Mouse (Mus musculus) frontal cortex, postnatal 14 days (tissue): ENCODE measurements around the gene Fabp6.
A peak's percentile ranks its signal among the peaks of the same experiment; 100 is the strongest.

Source experiments
- DNase-seq, 2 experiments: peaks; one replicate each; pipeline ENCODE4 v3.0.0; 2022; ENCODE audit warnings: low spot score in 2 of 2

The Fabp6 gene

GRCm38 (mm10) chr11:43589530-43590072 lies 11.7 kb downstream of the Fabp6 start:
- no peak for DNase-seq

- peak in 1 of 2 experiments; percentile 57 for DNase-seq
Observed at GRCm38 (mm10) chr11:43586324-43587090, 14.8 kb downstream of the Fabp6 start, which contains the start of gene 4933415A04Rik. Gene 4933415A04Rik (plus strand): TSS chr11:43587040.

DNA sequence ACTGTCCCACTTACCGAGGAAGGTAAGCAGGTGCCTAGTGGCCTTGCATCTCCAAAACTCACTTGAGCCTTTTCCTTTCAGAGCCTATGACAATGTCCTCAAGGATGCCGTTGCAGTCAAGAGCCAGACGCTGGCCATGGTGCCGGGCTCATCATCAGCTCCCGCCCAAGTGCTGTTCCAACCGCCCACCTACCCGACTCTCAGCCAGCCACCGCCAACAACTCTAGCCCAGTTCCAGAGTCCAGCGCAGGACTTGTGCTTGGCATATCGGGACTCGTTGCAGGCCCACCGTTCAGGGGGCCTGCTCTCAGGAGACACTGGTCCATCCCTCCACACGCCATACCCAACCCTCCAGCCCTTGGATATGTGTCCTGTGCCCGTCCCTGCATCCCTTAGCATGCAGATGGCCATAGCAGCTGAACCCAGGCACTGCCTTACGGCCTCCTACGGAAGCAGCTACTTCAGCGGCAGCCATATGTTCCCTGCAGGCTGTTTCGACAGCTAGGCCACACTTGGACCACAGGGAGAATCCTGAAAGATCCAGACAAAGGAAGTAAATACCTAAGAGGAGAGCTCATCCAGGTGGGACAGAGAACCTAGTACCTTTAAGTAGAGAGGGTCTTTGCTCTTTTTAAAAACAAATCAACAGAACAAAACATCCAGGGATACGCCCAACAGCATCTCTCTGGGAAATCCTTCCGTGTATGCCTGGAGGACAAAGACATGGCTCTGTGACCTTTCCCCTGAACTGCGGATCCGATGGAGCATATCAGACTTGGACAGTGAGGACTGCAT lies 15.9 kb downstream of the Fabp6 start:
- DNase-seq: no peak

DNA sequence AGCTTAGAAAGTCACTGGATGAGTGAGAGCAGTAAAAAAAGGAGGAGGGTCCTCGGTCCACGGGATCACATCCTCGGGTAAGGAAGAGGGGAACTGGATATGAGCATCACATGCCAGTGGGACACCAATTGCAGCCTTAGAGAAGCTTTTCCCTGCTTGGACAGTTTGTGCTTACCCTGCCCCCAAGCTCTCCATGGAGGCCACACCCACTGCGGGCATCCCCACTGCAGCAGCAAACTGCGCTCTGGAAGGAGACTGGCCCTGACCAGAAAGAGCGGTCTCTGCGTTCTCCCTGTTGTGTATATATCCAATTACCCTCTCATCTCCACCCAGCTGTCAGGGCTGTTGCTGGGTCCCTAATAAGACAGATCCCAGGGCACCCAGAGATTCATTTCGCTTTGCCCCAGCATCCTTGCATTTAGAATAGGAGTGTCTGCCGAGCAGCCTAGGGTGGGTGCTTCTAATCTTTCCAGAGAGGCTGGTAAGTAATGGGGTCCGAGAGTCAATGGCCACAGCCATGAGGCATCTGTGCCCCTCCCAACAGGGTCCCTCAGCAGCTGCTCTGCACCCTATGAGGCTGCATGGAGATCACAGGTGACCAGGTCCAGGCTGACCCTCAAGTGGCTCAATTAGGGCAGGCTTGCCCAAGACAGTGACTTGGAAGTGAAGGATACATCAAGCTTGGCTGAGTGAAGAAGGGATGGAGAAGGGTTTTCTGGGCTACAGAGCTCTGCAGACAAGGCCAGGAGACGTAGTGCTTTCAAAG lies 23.4 kb downstream of the Fabp6 start:
- no peak for DNase-seq

GRCm38 (mm10) chr11:43575376-43576151 lies 25.8 kb downstream of the Fabp6 start:
- no peak for DNase-seq

GRCm38 (mm10) chr11:43575061-43575375 lies 26.3 kb downstream of the Fabp6 start:
- no peak for DNase-seq

DNA sequence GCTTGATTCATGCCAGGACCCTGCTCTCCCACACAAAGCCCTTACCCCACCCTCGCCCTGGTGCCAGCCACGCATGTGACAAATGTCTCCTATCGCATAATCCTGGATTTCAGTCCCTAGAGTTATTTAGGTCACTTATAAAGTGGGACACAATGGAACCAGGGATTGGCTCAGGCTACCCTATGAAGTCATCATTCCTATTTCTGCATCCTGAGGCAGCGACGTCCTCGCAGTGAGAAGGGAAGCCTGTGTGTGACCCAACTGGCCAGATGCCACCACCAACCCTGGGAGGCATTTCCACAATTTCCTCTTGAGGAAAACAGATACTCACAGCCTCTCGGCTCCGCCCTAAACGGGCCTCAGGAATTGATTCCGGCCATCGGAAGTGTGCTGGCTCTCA lies 31.7 kb downstream of the Fabp6 start:
- DNase-seq: peak; percentile 27 to 37

- DNase-seq: no peak
Observed at GRCm38 (mm10) chr11:43569188-43569587, 32.2 kb downstream of the Fabp6 start.

- no peak for DNase-seq
Observed at GRCm38 (mm10) chr11:43568263-43568662, 33.1 kb downstream of the Fabp6 start.

GRCm38 (mm10) chr11:43566696-43567095 lies 34.6 kb downstream of the Fabp6 start:
- no peak for DNase-seq

DNA sequence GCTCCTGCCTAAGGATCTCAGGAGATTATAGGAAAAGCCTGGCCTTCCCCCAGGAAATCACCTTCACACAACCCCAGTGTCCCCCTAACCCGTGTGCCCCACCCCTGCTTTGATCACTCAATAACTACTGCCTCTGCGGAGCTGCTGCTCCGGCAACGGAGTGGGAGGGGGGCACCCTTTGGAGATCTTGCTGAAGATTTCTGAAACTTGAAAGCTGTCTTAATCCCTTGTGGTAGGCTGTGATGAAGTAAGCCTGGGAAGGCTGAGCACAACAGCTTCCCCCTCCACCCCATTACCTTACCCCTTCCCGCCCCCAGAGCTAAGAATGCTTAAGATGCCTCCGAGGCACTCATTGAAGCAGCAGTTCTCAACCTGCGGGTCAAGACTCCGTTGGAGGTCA lies 35.5 kb downstream of the Fabp6 start:
- no peak for DNase-seq

- DNase-seq: no peak
Observed at GRCm38 (mm10) chr11:43565414-43565813, 35.9 kb downstream of the Fabp6 start.

- DNase-seq: no peak
Observed at GRCm38 (mm10) chr11:43563654-43564244, 37.6 kb downstream of the Fabp6 start.

GRCm38 (mm10) chr11:43559515-43560292 lies 41.6 kb downstream of the Fabp6 start:
- DNase-seq: peak; percentile 46 to 48

GRCm38 (mm10) chr11:43556538-43556937 lies 44.8 kb downstream of the Fabp6 start:
- DNase-seq: no peak

GRCm38 (mm10) chr11:43552675-43553074 lies 48.7 kb downstream of the Fabp6 start:
- no peak for DNase-seq

- no peak for DNase-seq
Observed at GRCm38 (mm10) chr11:43551756-43552155, 49.6 kb downstream of the Fabp6 start.

GRCm38 (mm10) chr11:43549701-43550100 lies 51.6 kb downstream of the Fabp6 start:
- no peak for DNase-seq

- no peak for DNase-seq
Observed at GRCm38 (mm10) chr11:43548657-43549435, 52.5 kb downstream of the Fabp6 start.
